Mouse (Mus musculus) adrenal gland, postnatal 10 days (tissue): ENCODE data around the gene Lama1. TPM values are rescaled to one million over a fixed set of nuclear protein-coding genes. Genes with fewer than 3 reads are reported as not detected.

Experiments used
- DNase-seq: peaks from one replicate; pipeline ENCODE4 v3.0.0; 2021; ENCODE audit warnings: mixed read lengths
- long read RNA-seq, 2 experiments: library from polyadenylated mRNA; stranded (forward); transcript quantifications; one replicate each; pipeline ENCODE4 v2.0.0; 2021
- total RNA-seq, 2 experiments: library from RNA; stranded (reverse); gene quantifications; 2 replicates each; pipeline ENCODE4 v1.2.3; 2021

The Lama1 gene
- total RNA-seq = 10 to 100 TPM; 11.7 to 13.5 TPM
- long read RNA-seq, experiment 1, partial matches to known transcripts = 3 of 3 reads
- long read RNA-seq, experiment 1, other reads (novel, unspliced or antisense) = 0 of 3 reads
- long read RNA-seq, experiment 2, partial matches to known transcripts = 3 of 3 reads
- long read RNA-seq, experiment 2, other reads (novel, unspliced or antisense) = 0 of 3 reads

DNA sequence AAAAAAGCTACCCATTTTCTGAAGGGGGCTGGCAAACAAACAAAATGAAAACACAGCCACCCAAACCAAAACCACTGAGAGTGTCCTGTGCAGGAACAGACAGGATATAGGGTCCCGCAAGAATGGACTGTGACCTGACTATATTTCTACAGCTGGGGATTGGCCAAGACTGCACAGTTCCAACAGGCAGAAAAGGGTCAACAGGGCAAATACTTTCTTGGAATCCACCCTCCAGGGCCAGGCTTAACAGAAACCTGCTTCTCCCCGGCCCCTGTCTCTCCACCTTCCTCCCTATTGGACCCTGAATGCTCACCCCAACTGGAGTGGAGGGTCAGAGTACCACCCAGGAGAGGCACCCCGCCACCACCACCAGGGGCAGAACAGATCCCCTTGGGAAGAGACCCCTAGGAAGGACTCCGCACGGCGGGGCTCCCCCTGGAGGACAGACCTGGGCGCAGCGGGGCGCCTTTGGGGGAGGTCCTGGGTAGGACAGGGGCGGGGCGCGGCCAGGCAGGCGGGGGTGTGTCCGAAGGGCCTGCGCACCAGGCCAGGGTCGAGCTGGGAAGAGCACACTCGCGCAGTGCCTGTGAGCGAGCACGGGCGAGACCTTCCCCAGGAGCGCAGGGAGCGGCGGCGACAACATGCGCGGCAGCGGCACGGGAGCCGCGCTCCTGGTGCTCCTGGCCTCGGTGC is at the start of gene Lama1:
Gene Lama1 (plus strand): TSS at position 566 of the 693 bp plus-strand sequence.
- peak; percentile 93 for DNase-seq

DNA sequence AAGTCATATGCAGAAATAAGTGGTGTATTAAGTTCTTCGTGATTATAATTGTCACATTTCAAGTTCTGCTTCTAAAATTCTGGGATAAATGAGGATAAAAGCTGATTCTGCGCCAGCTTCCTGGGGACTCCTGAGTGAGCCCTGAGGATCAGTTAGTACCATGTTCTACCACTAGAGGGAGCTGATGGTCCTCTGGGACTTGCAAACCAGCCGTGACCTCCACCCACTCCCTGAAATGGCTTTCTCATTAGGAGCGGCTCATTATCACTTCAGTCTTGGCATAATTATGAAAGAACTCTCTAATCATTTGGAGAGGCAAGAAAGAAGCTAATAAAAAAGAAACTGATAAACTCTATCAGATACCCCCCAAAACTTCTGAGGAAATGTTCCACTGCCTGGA is 45.6 kb upstream of the Lama1 start:
- DNase-seq = peak; percentile 79

DNA sequence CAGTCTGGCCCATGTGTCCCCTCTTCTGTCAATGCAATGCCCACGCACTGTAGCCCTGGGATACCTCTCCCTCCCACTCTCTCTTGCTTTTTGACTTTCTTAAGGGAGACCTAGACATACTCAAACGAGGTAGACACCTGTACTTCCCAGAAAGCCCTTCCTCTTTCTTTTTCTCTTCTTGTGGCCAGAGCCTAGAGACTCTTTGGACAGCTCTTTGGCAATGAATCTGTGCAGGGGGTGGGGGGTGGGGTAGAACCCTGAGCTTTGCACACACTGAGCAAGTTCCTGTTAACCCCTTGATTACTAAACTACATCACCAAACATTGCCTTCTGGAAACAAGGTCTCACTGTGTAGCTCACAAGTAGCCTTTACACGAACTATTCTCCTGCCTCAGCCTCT is 32.8 kb upstream of the Lama1 start:
- no peak for DNase-seq

DNA sequence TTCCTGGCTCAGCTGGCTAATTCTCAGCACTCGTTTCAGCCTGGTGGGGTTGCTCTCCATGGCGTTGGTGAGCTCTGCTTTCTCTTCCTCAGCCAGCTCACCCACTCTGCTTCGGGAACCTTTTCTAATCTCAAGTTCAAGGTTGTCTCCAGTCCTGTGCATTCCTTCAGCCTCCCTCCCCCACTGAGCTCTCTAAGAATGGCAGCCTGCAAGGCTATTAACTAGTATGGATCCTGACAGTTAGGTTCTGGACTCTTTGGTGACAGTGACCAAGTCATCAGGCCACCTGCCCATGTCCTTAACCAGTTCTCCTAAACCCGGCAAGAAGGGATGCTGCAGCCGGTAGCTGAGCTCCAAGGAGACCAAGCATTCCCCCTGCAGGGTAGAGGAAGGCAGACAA is 30.1 kb upstream of the Lama1 start:
- DNase-seq = peak; percentile 24

DNA sequence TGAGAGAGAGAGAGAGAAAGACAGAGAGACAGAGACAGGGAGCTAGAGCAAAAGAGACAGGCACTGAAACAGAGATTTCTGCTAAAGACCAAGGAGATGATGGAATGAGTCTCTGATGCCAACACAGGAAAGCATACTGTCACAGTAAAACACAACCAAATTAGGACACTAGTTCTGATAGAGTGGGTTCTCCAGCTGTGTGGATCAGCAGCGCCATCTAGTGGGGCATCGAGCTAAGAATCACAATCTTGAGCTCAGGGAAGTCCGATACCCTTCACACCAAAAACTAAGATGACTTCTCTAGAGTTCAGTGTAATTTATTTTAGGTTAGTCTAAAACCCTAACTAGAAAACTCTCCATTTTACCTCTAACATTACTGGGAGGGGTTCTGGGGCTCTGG is 29.1 kb upstream of the Lama1 start:
- DNase-seq = peak; percentile 82

DNA sequence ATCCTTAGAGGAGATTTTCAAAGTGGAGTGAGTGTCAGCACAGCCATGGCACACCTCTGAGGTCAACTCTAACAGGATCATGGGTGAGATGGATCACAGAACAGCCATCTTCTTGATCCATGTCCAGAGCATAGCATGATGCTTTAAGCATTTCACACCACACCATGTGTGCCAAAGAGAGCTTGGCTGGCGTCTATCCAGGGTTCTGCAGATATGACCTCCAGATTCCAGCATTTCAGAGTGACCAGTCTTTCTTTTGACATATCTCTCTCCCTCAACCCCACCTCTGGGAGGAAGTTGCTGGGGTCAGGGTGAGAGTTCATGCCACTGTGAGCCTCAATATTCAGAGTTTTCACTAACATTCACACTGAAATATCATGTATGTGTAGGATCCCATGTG is 18.5 kb upstream of the Lama1 start:
- no peak for DNase-seq

DNA sequence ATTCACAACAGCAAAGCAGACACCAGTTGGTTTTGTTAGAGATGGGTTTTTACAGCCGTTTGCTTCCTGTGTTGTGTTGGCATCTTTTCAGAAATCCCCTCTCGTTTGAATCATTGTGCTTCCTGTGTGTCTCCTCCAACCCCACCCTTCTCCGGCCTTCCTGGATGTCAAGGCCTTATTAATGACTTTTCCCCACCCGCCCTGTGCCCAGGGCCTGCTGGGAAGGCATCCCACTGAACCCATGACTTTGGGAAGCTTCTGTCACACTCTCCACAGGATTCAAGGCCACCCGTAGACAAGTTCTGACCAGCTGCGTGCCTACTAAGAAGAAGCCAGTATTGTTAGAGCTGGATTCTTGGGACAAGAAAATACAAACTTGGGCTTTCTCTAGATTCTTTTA is 16.0 kb upstream of the Lama1 start:
- no peak for DNase-seq

DNA sequence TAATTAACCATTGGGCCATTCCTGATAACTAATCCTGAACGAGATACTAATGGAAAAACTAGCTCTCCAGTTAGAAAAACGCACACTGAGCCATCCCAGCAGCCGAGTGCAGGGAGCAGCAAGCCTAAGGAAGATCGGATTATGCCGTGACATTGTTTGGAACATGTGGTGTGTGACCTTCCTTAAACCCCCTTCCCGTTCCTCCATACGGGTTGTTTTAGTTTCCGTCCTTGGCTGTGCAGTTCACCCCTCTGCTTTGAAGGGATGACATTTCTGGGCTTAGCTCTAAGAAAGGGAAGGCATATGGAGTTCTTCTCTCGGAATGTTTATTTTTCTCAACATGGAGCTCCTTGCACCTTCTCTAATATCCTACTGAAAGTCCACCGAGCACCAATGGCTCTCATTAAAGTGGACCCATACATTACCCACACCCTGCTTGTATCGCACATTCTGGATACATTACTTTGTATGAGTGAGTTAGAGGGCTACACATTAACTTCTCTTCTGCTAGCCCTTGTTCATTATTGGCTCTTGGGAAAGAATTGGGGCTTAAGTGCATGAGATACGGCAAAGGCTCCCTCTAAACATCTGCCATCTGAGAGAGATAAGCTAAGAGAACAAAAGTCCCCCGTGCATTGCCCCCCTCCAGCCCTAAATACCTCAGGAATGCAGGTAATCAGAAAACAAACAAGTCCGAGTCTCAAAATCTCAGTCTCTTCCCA is 11.9 kb upstream of the Lama1 start:
- no peak for DNase-seq

DNA sequence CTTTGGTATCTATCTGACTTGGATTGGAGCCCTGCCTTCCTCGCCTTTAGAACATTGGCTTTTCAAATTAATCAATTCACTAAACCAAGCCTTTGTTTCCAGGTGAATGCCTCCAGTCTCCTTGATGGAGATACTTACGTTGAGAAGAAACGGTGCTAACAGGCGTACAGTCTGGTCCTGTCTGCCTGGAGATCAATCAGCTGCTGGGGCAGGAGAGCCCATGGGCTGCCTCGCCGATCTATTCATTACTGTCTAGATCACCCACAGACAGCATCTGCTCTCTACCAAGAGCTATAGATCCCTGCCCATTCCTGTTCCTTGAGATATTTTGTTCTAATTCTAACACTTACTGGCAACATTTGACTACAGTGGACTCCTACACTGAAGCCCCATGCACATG is 9.6 kb upstream of the Lama1 start:
- DNase-seq = no peak

DNA sequence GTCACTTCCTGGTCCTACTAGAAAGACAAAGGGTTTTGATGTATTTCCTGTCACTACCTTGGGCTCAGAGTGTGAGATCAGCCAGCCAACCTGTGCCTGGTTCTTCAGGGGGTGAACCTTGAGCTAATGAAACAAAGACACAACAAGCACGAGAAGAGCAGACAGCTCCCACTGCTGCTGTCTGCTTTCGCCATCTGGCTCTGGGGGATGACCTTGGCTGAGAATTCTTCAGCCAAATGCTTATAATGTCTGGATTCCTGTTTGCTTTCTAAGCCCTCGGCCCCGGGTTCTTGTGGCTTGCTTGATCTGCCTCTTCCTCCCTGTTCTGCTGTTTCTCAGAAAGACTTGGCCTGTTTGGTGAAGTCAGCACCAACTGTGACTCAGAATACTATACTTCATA is 6.4 kb upstream of the Lama1 start:
- DNase-seq = no peak

DNA sequence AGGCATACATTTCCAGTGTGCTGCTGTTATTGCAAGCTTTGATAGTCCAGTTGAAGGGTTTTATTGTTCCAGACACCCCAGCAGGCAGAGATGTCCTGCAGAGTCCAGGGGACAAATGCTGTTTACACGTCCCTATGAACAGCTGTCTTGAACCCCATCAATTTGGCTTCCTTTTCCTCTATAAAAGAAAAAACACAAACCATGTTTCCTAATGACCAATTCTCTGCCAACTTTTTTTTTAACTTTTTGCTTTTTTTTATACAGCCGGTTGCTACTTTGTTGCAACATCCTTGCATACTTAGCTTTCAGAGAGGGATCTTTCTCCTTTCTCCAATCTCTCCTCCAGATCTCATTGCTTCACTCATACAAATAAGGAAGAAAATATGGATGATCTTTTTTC is 4.4 kb upstream of the Lama1 start:
- DNase-seq = no peak

DNA sequence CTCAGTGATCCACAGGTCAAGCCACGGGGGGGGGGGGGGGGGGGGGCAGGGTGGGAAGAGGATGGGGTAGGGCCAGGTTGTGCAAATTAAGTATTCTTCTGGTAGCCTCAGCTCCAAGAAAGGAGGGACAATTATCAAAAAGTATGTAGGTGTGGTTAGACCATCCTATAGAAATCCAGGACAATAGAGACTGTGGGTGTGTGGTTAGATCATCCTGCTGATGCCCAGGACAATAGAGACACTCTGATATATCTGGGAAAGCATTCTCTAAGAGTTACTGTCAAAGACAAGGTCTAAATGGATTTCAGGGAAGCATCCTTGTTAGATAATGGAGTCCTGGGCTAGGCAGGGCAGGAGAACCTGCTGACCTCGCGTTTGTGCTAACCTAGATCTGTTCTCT is 3.2 kb upstream of the Lama1 start:
- DNase-seq = no peak

DNA sequence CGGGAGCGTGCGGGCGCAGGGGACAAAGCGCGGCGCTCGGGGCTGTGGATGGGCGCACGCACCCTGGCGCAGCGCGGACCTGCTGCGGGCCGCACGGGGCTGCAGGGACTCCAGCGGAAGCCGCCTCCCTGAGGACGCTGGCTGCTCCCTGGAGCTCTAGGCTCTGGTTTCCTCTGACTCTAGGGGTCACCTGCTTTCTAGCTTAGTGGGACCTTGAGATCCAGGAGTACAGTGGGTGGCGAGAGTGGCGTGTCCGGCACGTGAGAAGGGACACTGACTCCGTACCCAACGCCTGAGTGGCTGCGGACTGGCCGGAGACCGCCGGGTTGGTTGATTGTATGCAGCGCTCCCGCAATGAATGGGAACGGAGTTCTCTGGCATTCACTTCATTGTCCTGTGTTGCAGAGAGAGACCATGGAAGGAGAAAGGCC is 417 bp downstream of the Lama1 start:
- no peak for DNase-seq

DNA sequence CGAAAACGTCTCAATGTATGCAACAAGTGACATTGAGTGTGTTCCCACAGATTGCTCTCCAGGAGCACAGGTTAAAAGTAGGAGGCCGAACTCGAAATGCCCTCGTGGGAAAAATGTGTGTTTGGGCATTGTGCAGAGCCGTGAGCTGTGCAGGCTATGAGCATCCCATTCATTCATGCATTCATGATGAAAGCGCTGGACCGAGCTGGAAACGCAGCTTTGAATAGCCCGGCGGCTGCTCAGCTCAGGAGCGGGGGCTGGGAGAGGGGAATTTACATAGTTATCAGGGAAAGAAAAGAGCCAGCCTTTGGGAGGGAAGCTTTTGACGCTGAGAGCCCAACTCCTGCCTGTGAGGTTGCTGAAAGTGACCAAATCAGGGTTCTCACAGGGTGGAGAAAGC is 1.2 kb downstream of the Lama1 start:
- peak; percentile 33 for DNase-seq

DNA sequence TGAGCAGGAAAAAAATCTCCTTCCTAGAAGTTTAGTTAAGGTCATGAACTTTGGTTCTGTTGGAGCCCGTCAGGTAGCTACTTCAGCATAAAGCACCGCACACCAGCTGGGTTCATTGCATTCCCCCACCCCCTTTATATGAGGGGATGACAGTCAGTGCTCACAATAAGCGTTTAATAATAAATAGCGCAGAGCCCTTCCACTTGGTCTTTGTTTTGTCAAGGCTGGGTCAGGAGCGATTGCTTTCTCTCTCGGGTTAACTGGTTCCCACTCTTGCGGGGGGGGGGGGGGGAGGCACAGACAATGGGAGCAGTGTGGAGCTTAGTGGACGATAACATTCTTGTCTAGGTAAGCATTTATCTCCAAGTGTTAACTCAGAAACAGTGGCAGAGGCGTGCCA is 4.7 kb downstream of the Lama1 start:
- DNase-seq = no peak

DNA sequence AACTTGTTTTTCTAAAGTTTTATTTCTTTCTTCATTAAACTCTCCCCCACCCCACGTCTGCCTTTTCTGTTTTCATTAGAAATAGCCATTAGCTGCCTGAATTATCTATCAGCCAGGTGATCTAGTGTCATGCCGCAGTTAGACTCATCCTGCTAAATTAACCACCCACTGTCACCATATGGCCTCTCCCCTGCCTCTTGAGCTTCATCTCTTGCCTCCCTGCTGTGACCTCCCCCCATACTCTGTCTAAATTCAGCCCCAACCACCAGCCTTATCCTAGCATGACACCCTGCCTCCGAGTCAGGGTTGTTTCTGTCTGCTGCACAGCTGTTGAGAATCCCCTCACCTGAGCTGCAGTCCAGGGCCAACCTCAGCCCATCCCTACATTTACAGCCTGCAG is 5.9 kb downstream of the Lama1 start:
- DNase-seq = no peak

DNA sequence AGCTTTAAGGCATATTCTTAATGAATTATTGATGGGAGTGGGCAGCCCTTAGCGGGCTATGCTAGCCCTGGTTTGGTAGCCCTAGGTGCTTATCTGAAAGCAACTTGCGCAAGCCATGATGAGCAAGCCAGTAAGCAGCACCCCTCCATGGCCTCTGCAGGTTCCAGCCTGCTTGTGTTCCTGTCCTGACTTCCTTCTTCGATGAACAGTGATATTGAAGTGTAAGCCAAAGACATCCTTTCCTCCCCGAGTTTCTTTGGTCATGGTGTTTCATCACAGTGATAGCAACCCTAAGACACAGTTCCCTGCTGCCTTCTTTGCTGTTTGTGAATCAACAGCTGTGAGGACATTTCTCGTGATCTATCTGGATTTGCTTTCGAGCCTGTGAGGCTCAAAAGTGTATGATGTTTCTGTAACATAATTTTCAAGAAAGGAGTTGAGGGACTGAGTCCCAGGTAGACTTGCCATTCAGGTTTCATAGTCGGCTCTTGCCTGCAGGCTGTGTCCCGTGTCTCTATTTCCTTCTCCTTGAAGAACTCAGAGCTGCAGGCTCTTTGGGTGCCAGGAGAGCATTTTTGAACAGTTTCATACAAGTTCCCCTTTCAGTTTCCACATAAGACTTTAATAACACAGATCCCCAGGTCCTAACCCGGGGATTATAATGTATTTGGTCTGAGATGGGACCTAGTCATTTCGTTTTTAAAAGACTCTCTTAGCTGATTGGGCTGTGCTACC is 8.1 kb downstream of the Lama1 start:
- DNase-seq = no peak

DNA sequence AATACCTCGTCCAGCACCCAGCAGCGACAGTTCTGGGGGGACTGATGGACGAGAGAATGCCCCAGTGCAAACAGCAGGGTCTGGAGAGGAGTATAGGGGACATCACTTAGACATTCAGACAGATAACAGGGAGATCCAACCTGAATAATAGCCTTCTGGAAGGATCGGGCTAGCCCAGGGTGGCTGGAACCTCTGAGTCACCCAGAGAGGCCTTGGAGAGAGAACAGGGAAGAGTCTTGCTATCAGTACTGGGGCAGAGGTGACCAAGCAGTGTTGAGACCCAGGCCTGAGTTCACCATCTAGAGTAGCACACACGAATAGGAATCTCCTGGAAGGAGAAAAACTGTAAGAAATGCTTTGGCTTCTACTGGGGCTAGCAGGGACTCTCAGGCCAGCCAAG is 9.3 kb downstream of the Lama1 start:
- DNase-seq = peak; percentile 53

DNA sequence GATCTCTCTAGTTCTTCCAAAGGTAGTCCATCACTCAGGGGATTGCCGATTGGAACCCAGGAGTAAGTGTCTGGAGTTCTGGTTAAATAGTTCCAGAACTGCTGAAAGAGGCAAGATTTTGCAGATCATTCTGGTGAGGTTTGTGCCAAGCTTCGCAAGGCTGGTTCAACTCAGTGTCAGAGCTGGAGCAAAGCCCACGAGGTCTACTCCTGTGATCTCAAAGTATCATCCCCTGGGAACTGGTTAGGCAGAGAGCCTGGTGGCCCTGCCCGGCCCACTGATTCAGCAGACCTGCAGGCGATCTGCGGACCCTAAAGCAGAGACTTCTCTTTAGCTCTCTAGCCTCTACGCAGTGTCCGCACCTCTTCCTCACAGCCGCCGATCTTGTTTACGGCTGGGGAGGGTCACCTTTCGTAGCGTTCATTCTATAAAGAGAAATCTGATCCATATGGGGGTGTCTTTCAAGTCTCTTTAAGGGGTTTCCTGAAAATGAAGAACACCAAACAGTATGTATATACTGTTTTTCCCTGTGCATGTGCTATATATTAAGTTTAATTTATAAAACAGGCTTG is 10.8 kb downstream of the Lama1 start:
- peak; percentile 60 for DNase-seq

DNA sequence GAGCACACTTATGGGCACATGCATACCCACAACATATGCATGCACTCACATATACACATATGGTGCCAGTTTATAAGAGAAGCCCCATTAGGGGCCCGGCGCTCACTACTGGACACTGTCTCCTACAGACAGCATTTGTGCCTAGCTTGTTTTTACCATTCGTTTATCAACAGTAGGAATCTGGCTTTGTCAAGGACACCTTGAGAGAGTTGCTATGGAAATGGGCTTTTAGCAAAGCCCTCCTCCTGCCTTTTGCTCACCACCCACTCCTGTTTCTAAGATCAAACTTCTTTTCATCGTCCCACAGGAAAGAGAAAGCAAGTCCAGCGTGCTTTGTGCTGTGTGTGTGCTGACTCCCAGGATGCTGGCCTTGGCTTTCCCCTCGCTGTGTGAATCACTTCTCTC is 13.3 kb downstream of the Lama1 start:
- peak; percentile 52 for DNase-seq

DNA sequence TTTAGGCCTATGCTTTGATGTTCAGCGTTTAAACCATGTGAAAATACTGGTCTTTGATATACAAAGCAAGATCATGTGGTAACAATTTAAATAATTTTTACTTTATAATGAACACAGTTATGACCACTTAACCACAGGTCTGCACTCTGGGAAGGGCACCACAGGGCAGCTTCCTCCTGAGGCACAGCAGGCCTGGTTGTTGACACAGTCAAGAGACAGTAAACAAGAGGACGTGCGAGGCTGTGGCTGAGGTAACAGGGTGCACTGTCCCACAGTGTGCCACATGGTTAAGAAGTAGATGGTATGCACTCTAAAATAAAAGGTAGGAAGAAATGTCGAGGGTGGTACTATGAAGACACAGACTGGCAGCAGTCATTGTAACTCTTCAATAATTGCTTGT is 14.3 kb downstream of the Lama1 start:
- no peak for DNase-seq

DNA sequence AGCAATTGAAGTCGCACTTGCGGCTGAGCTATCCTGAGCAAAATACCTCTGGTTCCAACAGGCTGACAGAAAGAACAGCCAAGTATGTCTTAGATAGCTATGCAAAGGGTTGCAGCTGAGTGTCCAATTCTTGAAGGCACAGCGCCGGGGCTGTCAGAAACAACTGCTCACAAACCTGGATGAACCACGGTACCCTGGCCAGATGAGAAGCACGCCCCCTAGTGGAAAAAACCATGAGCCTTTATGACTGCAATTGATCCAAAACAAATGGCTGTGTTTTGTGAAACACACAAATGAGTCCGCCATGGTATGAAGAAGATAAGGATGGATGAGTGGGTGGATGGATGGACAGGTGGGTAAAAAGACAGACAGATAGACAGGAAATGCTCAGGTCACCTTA is 15.9 kb downstream of the Lama1 start:
- peak; percentile 35 for DNase-seq

DNA sequence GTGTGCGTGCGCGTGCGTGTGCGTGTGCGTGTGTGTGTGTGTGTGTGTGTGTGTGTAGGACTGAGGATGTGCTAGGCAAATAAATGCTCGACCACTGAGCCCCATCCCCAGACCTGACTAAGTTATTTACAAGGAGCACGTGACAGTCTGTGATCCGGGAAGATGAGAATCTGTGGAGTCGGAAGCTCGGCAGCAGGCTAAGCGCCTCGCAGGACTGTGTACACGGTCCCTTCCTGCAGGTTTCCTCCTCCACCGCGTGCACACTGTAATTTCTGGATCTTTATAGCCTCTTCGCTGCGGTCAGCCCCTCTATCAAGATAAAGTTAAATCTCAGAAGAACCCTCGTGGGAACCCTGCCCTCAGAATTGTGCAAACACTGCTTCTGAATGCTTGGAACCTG is 18.4 kb downstream of the Lama1 start:
- DNase-seq = no peak
